Mouse (Mus musculus) hindbrain, embryonic 13.5 days (tissue): ENCODE data around the gene Atg9a. TPM values are rescaled to one million over a fixed set of nuclear protein-coding genes. Genes with fewer than 3 reads are reported as not detected.

Experiments
- ATAC-seq: fragments of 200-750 bp; cut with Nextera tagmentation; 2 replicates; pipeline ENCODE4 v1.8.0; 2017; ENCODE audit warnings: moderate TSS enrichment; ENCODE audit not compliant: low FRiP score
- H3K27ac ChIP-seq: fragments of 300-500 bp; sonication (generic); 2 replicates; pipeline ENCODE4 v1.5.1; 2015; ENCODE audit warnings: inconsistent platforms, mild to moderate bottlenecking, moderate library complexity
- H3K27me3 ChIP-seq: fragments of 300-500 bp; sonication (generic); 2 replicates; pipeline ENCODE4 v1.6.1; 2015; ENCODE audit warnings: mild to moderate bottlenecking, inconsistent platforms
- H3K36me3 ChIP-seq: fragments of 300-500 bp; sonication (generic); 2 replicates; pipeline ENCODE4 v1.6.1; 2015; ENCODE audit warnings: mild to moderate bottlenecking, inconsistent platforms
- H3K4me1 ChIP-seq: fragments of 300-500 bp; sonication (generic); replicated peaks from 2 replicates; pipeline ENCODE4 v1.6.1; 2015; ENCODE audit warnings: inconsistent platforms
- H3K4me2 ChIP-seq: fragments of 300-500 bp; sonication (generic); 2 replicates; pipeline ENCODE4 v1.6.1; 2015; ENCODE audit warnings: inconsistent platforms, mild to moderate bottlenecking, moderate library complexity
- H3K4me3 ChIP-seq: fragments of 300-500 bp; sonication (generic); 2 replicates; pipeline ENCODE4 v1.5.1; 2015; ENCODE audit warnings: mild to moderate bottlenecking, inconsistent platforms
- H3K9ac ChIP-seq: fragments of 300-500 bp; sonication (generic); 2 replicates; pipeline ENCODE4 v1.6.1; 2015; ENCODE audit warnings: mild to moderate bottlenecking, inconsistent platforms
- H3K9me3 ChIP-seq: fragments of 300-500 bp; sonication (generic); 2 replicates; pipeline ENCODE4 v1.6.1; 2016; ENCODE audit warnings: inconsistent platforms
- WGBS: fragments of 180-500 bp; shearing (Covaris S2); methylation state at CpG from one replicate; pipeline ENCODE4 v1.1.7; 2015; 5-methylcytosine and 5-hydroxymethylcytosine counted together
- polyA plus RNA-seq: library from polyadenylated mRNA; unstranded; fragments of >200 nt; fragmentation: Nextera tagmentation; extraction: Ambion mirVana; gene quantifications from 2 replicates; pipeline ENCODE4 v1.2.1, GENCODE M21; 2015

The Atg9a gene
- polyA plus RNA-seq, 1 experiment from 2014 or later: 44.7 TPM

GRCm38 (mm10) chr1:75213096-75213495 lies 21.1 kb upstream of the Atg9a start:
- Histone ChIP-seq H3K9ac (no peak overlapping the region), H3K9me3 (no peaks in the 10 kb centered on the region), H3K4me3 (no peak overlapping the region), H3K36me3 (peaks cover 45% of the 10 kb centered on the region), H3K4me2 (no peak overlapping the region), H3K4me1 (peaks cover 54% of the 10 kb centered on the region), H3K27ac (no peak overlapping the region), H3K27me3 (peaks cover 33% of the 10 kb centered on the region)
- WGBS: 94% methylated on average over 7 of the region's 7 CpGs
- no peak for ATAC-seq

GRCm38 (mm10) chr1:75212542-75212941 lies 20.5 kb upstream of the Atg9a start:
- 84% methylated on average over 4 of the region's 4 CpGs for WGBS
- peaks cover 45% of the 10 kb centered on the region for H3K36me3 ChIP-seq
- ATAC-seq: no peak
- no peak overlapping the region for H3K27ac ChIP-seq
- H3K27me3 ChIP-seq: peaks cover 28% of the 10 kb centered on the region
- peaks cover 50% of the 10 kb centered on the region for H3K4me1 ChIP-seq
- H3K9me3 ChIP-seq: no peaks in the 10 kb centered on the region
- H3K4me2 ChIP-seq: peak overlapping the region; percentile 98; the same call in 1 of the 2 replicates
- no peak overlapping the region for H3K4me3 ChIP-seq
- no peak overlapping the region for H3K9ac ChIP-seq

- ATAC-seq: peak; percentile 52
- Histone ChIP-seq H3K4me3 (peak overlapping the region; percentile 95), H3K9me3 (no peaks in the 10 kb centered on the region), H3K9ac (peak overlapping the region; percentile 94), H3K4me1 (peaks cover 50% of the 10 kb centered on the region), H3K27ac (no peak overlapping the region), H3K27me3 (peaks cover 15% of the 10 kb centered on the region), H3K4me2 (peak overlapping the region; percentile 98), H3K36me3 (peaks cover 45% of the 10 kb centered on the region)
- WGBS: 11% methylated on average over 17 of the region's 17 CpGs
These were observed 19.2 kb upstream of the Atg9a start for GRCm38 (mm10) chr1:75211141-75211708.

DNA sequence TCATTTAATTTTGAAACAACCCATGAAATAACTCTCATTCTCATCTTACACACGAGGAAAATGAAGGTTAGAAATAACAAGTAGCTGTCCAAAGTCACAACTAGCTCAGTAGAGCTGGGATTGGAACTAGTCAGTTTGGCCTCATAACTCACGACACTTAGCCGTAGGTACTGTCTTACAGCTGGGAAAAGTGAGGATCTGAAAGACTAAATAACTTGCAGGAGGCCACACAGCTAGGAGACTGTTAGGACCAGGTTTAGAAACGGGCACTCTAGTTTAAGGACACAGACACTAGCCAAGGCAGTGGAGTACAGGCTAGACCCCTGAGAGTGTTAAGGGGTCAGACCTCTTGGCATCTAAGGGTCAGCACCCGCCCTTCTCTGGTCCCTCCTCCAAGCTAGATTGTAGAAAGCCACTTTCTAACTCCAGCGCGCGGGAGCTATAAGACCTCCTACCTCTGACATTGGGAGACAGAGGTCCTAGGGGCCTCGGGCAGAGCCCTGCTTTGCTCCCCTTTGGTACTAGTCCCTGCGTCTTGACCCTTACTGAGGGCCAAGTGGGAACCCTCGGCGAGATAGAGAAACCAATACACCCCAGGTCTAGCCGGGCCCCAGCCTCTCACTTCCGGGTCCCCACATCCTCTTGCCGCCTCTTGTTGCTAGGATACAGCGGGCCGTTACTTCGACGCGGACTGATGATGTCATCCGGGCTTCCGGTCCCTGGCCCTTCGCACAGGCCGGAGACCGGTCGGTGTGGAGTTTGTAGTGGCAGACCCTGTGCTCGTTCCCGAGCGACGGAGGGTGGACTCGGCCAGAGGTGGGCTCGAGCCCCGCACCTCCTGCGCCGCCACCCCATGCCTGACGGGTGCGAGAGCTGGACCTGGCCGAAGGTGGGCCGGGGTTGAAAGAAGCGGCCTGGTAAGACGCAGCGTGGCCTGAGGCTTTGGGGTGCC lies 18.4 kb upstream of the Atg9a start, which contains the start of the genes Glb1l and Stk16:
Gene Glb1l (minus strand): TSS at position 678 of the 952 bp plus-strand sequence.
Gene Stk16 (plus strand): TSS at position 703 of the 952 bp plus-strand sequence.
- Histone ChIP-seq H3K4me2 (peak within 1 kb of the TSS; percentile 98), H3K9me3 (no peaks in the 10 kb centered on the region), H3K36me3 (peaks cover 37% of the 10 kb centered on the region), H3K27ac (no peak within 1 kb of the TSS), H3K4me3 (peak within 1 kb of the TSS; percentile 95), H3K27me3 (peaks cover 7% of the 10 kb centered on the region; the same call in 1 of the 2 replicates), H3K4me1 (peaks cover 50% of the 10 kb centered on the region), H3K9ac (peak within 1 kb of the TSS; percentile 94)
- WGBS: 6% methylated on average over 42 of the region's 42 CpGs
- ATAC-seq: peak; percentile 94

- H3K9ac ChIP-seq: peak overlapping the region; percentile 64
- no peaks in the 10 kb centered on the region for H3K9me3 ChIP-seq
- peak overlapping the region; percentile 98 for H3K4me2 ChIP-seq
- WGBS: 17% methylated on average over 34 of the region's 34 CpGs
- H3K4me1 ChIP-seq: peaks cover 50% of the 10 kb centered on the region
- H3K27ac ChIP-seq: no peak overlapping the region
- H3K4me3 ChIP-seq: peak overlapping the region; percentile 95
- no peak for ATAC-seq
- H3K27me3 ChIP-seq: 0 out of 2 replicates have a peak, but pooled peaks cover 7% of the 10 kb centered on the region
- H3K36me3 ChIP-seq: peaks cover 24% of the 10 kb centered on the region
These were observed 17.1 kb upstream of the Atg9a start for GRCm38 (mm10) chr1:75208967-75209678.

- no peak overlapping the region for H3K4me2 ChIP-seq
- H3K9ac ChIP-seq: no peak overlapping the region
- H3K27me3 ChIP-seq: no peaks in the 10 kb centered on the region
- no peak for ATAC-seq
- H3K27ac ChIP-seq: no peak overlapping the region
- H3K4me1 ChIP-seq: no peaks in the 10 kb centered on the region
- H3K36me3 ChIP-seq: peaks cover 47% of the 10 kb centered on the region
- H3K4me3 ChIP-seq: no peak overlapping the region
- WGBS: 77% methylated on average over 1 of the region's 1 CpGs
- H3K9me3 ChIP-seq: no peaks in the 10 kb centered on the region
These were observed 9.2 kb upstream of the Atg9a start for GRCm38 (mm10) chr1:75201236-75201635.

GRCm38 (mm10) chr1:75192452-75192851 lies 456 bp upstream of the Atg9a start:
- Histone ChIP-seq H3K27me3 (no peaks in the 10 kb centered on the region), H3K36me3 (peaks cover 52% of the 10 kb centered on the region), H3K9me3 (no peaks in the 10 kb centered on the region), H3K4me3 (peak overlapping the region; percentile 78), H3K4me1 (peaks cover 27% of the 10 kb centered on the region), H3K9ac (peak overlapping the region; percentile 85), H3K4me2 (peak overlapping the region; percentile 94), H3K27ac (peak overlapping the region; percentile 96)
- peak; percentile 4; the same call in 1 of the 2 replicates for ATAC-seq
- under 1% methylated on average over 19 of the region's 19 CpGs for WGBS

DNA sequence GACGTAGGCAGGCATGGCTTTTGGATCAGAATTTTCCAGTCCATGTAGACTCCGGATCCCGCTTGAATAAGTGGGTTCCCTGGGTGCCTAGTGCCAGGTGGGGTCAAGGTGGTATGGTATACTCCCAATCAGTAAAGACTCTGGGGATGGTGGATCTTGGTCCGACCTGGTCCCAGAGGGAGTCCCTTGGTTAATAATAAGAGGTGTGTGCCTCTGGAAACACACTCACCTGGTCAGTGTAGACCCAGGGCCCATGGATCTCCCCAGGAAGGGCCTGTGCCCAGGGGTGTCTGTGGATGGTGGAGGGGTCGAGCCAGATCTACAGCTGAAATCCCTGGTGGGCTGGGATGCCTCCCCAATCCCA lies 756 bp downstream of the Atg9a start:
- no peaks in the 10 kb centered on the region for H3K9me3 ChIP-seq
- peak overlapping the region; percentile 93 for H3K9ac ChIP-seq
- H3K36me3 ChIP-seq: peaks cover 52% of the 10 kb centered on the region
- WGBS: 48% methylated on average over 5 of the region's 5 CpGs
- ATAC-seq: no peak
- H3K27ac ChIP-seq: peak overlapping the region; percentile 96
- peak overlapping the region; percentile 92 for H3K4me2 ChIP-seq
- H3K4me1 ChIP-seq: peaks cover 27% of the 10 kb centered on the region
- H3K4me3 ChIP-seq: peak overlapping the region; percentile 78
- H3K27me3 ChIP-seq: no peaks in the 10 kb centered on the region

GRCm38 (mm10) chr1:75190577-75190976 lies 1.4 kb downstream of the Atg9a start:
- Histone ChIP-seq H3K4me3 (peak overlapping the region; percentile 78), H3K9ac (peak overlapping the region; percentile 93), H3K36me3 (peaks cover 52% of the 10 kb centered on the region), H3K27me3 (no peaks in the 10 kb centered on the region), H3K4me2 (peak overlapping the region; percentile 92), H3K27ac (no peak overlapping the region), H3K4me1 (peaks cover 27% of the 10 kb centered on the region), H3K9me3 (no peaks in the 10 kb centered on the region)
- WGBS: 80% methylated on average over 2 of the region's 2 CpGs
- ATAC-seq: no peak

- Histone ChIP-seq H3K4me3 (no peak overlapping the region), H3K9me3 (no peaks in the 10 kb centered on the region), H3K27ac (no peak overlapping the region), H3K27me3 (no peaks in the 10 kb centered on the region), H3K4me2 (no peak overlapping the region), H3K4me1 (peaks cover 19% of the 10 kb centered on the region), H3K36me3 (peaks cover 68% of the 10 kb centered on the region), H3K9ac (no peak overlapping the region)
- no peak for ATAC-seq
- 93% methylated on average over 2 of the region's 2 CpGs for WGBS
These were observed 4.0 kb downstream of the Atg9a start for GRCm38 (mm10) chr1:75187914-75188483.

DNA sequence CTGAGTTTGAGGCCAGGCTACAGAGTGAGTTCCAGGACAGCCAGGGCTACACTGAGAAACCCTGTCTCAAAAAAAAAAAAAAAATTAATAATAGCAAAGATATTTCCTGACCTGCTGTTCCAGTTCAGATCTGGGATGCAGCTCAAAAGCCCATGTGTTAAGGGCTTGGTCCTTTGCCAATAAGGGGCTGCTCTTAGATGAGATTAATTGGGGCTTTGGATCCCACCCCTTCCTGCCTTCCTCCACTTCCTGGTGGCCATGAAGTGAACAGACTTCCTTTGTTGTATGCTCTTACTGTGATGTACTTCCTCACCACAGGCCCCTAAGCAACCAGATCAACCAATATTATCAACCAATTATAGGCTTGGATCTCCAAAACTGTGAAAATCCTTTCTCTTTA lies 4.9 kb downstream of the Atg9a start:
- H3K36me3 ChIP-seq: peaks cover 76% of the 10 kb centered on the region

DNA sequence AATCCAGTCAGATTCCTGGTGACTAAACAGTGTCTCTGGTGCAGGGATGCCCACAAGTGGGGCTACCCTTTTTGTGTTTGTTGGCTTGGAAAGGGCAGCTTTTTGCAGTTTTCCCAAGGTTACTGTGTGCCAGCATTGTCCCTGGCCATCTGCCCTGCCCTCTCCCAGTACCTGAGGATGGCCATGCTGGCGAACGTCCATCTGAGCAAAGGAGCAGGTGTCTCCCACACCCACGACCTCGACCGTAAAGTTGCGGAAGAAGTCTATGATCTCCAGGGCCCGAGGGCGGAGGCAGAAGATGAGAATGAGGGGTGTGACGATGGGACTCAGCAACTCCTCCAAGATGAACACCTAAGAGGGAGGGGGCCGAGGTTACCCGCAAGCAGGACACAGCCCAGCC lies 6.5 kb downstream of the Atg9a start:
- Histone ChIP-seq H3K36me3 (peaks cover 89% of the 10 kb centered on the region), H3K27ac (no peak overlapping the region), H3K4me1 (peaks cover 13% of the 10 kb centered on the region), H3K4me3 (no peak overlapping the region), H3K9me3 (no peaks in the 10 kb centered on the region), H3K4me2 (no peak overlapping the region), H3K27me3 (no peaks in the 10 kb centered on the region), H3K9ac (no peak overlapping the region)
- no peak for ATAC-seq
- 95% methylated on average over 11 of the region's 11 CpGs for WGBS

More for the DNA sequence above, 4.9 kb downstream of the Atg9a start:
- Histone ChIP-seq H3K4me3 (no peak overlapping the region), H3K9ac (no peak overlapping the region), H3K27ac (no peak overlapping the region), H3K9me3 (no peaks in the 10 kb centered on the region), H3K4me2 (no peak overlapping the region), H3K4me1 (peaks cover 15% of the 10 kb centered on the region), H3K27me3 (no peaks in the 10 kb centered on the region)
- no peak for ATAC-seq
